Mouse (Mus musculus) C2C12 (cell line): ENCODE data around the gene Olfr551.

Experiments used
- CEBPB ChIP-seq: IDR thresholded peaks from one replicate; pipeline ENCODE4 v1.6.1; 2011; ENCODE audit warnings: low read depth, mild to moderate bottlenecking, control low read depth, moderate library complexity
- CTCF ChIP-seq: IDR thresholded peaks from one replicate; pipeline ENCODE4 v1.5.1; 2011; ENCODE audit not compliant: control insufficient read depth, insufficient read depth, insufficient read length
- FOSL1 ChIP-seq: IDR thresholded peaks from one replicate; pipeline ENCODE4 v1.8.0; 2011; ENCODE audit warnings: mild to moderate bottlenecking, low read length; ENCODE audit not compliant: poor library complexity, insufficient read depth, severe bottlenecking
- MAX ChIP-seq: IDR thresholded peaks from one replicate; pipeline ENCODE4 v1.6.1; 2011; ENCODE audit warnings: mild to moderate bottlenecking, control low read depth
- MYOD1 ChIP-seq: IDR thresholded peaks from one replicate; pipeline ENCODE4 v1.6.1; 2011; ENCODE audit warnings: low read depth; ENCODE audit not compliant: control insufficient read depth, insufficient read length
- MYOG ChIP-seq: IDR thresholded peaks from one replicate; pipeline ENCODE4 v1.6.1; 2011; ENCODE audit not compliant: control insufficient read depth, insufficient read length; ENCODE audit errors: extremely low read depth
- USF1 ChIP-seq: IDR thresholded peaks from one replicate; pipeline ENCODE4 v1.6.1; 2011; ENCODE audit warnings: low read depth, mild to moderate bottlenecking, control low read depth, moderate library complexity

GRCm38 (mm10) chr7:102573174-102573830 is 18.4 kb downstream of the Olfr551 start:
- no peak for TF ChIP-seq USF1
- no peak for TF ChIP-seq CTCF
- TF ChIP-seq MAX = no peak
- TF ChIP-seq CEBPB = no peak
- no peak for TF ChIP-seq MYOD1
- no peak for TF ChIP-seq MYOG
- no peak for TF ChIP-seq FOSL1
